Mouse (Mus musculus) subcutaneous adipose tissue, adult 2 months (tissue): ENCODE measurements around the gene Gm16440. TPM values are rescaled to one million over a fixed set of nuclear protein-coding genes. Genes with fewer than 3 reads are reported as not detected.

Source experiments
- polyA plus RNA-seq: library from polyadenylated mRNA; depleted of rRNA; stranded (reverse); fragments of >200 nt; gene quantifications from 2 replicates; pipeline ENCODE4 v1.2.3, GENCODE M21; 2012; ENCODE audit warnings: low replicate concordance; rRNA removed

Gene Gm16440
- not detected in 2 replicates for polyA plus RNA-seq

DNA sequence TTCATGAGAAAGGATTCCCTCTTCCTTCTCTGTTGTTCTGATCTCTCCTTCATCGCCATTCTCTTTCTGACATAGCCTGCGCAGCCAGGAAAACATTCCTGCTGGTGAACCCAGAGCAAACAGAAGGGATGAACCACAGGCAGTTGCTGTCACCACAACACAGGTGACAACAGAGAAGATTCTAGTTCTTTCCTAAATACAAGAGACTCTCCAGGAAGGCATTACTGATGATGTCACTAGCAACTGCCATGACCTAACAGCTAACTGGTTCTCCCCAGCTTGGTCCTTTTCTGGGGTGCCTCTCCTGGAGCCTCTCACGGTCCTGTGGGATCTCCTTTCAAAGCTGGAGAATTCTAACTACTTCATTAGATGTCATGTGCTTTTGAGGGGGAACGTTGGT, at the start of gene Gm16440:
Gm16440 (minus strand) TSS at position 101 of the 400 bp plus-strand sequence.

DNA sequence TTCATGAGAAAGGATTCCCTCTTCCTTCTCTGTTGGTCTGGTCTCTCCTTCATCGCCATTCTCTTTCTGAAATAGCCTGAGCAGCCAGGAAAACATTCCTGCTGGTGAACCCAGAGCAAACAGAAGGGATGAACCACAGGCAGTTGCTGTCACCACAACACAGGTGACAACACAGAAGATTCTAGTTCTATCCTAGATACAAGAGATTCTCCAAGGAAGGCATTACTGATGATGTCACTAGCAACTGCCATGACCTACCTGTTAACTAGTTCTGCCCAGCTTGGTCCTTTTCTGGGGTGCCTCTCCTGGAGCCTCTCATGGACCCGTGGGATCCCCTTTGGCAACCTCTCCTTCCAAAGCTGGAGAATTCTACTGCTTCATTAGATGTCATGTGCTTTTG, 22.3 kb upstream of the Gm16440 start, which contains the start of gene Gm3591:
Gm3591 (minus strand) TSS at position 101 of the 400 bp plus-strand sequence.

DNA sequence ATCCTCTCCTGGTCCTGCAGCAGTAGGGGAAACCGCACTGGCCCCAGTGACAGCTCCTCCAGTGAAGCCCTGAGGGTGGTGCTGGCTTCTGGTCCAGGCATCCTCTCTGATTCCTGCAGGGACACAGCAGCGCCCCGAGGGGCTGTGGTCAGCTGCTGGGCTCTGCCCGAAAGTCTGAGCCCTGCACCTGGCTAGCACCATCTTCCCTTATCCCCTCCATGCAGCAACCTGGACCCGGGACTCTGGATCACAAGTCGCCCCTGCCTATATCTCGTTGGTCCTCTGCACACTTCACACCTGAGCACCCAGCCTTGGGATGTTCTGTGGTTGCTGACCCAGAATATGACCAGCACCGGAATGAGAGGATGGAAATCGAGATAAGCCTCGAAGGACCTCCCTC, 46.5 kb downstream of the Gm16440 start, which contains the start of gene Gm3618:
Gm3618 (minus strand) TSS at position 101 of the 400 bp plus-strand sequence.

Other genes with a start within 250 kb of the Gm16440 start
- gene Gm21560, start 171.0 kb downstream of the Gm16440 start, polyA plus RNA-seq: not detected in 2 replicates
- 3.5 TPM in 1 of 2 replicates, not detected in the other for gene Gm3411, start 103.1 kb downstream of the Gm16440 start, polyA plus RNA-seq
- not detected in 2 replicates for gene Gm21103, start 85.5 kb downstream of the Gm16440 start, polyA plus RNA-seq
- not detected in 2 replicates for gene Gm3618, start 46.6 kb downstream of the Gm16440 start, polyA plus RNA-seq
- 0.26 and 2.8 TPM in 2 replicates for gene Gm3591, start 22.2 kb upstream of the Gm16440 start, polyA plus RNA-seq
- gene Gm3594, start 54.3 kb upstream of the Gm16440 start, polyA plus RNA-seq: not detected in 2 replicates
- gene Gm8356, start 147.0 kb upstream of the Gm16440 start, polyA plus RNA-seq: not detected in 2 replicates
- 0.08 and 0.36 TPM in 2 replicates for gene Gm3629, start 200.3 kb upstream of the Gm16440 start, polyA plus RNA-seq
- gene Gm3460, start 232.1 kb upstream of the Gm16440 start, polyA plus RNA-seq: not detected in 2 replicates